Mouse (Mus musculus): ENCODE data around the gene Olfr196. TPM values are rescaled to one million over a fixed set of nuclear protein-coding genes. Genes with fewer than 3 reads are reported as not detected.

The Olfr196 gene
- polyA plus RNA-seq, 1 experiment, result not detected

GRCm38 (mm10) chr16:59130740-59131139 is 39.5 kb downstream of the Olfr196 start:
- no peak overlapping the region for H3K27ac ChIP-seq (ENCODE audit: control insufficient read depth, insufficient read depth, low read length)
- 90% methylated on average over 1 of the region's 1 CpGs for WGBS
- no peak for DNase-seq
- H3K36me3 ChIP-seq (ENCODE audit: control insufficient read depth, insufficient read depth, low read length), result no peaks in the 10 kb centered on the region
- no peaks in the 10 kb centered on the region for H3K27me3 ChIP-seq (ENCODE audit: control insufficient read depth, insufficient read depth, low read length)
- TF ChIP-seq POLR2A (IDR thresholded peaks at IDR 0.05; ENCODE audit: control insufficient read depth, extremely low read depth, insufficient read depth, low read length, poor library complexity) (no peak), CTCF (IDR thresholded peaks at IDR 0.05; ENCODE audit: borderline replicate concordance, control insufficient read depth, extremely low read depth, insufficient read depth, low read length, poor library complexity) (no peak)
- H3K4me1 ChIP-seq (replicated peaks; ENCODE audit: control insufficient read depth, insufficient read depth, low read length), result no peaks in the 10 kb centered on the region
- no peak overlapping the region for H3K4me3 ChIP-seq (ENCODE audit: control insufficient read depth, insufficient read depth, low read length)

GRCm38 (mm10) chr16:59120969-59121368 is 49.3 kb downstream of the Olfr196 start, which contains the start of gene Olfr194:
Olfr194 (minus strand) TSS chr16:59121069.
- Histone ChIP-seq H3K4me1 (replicated peaks; ENCODE audit: control insufficient read depth, insufficient read depth, low read length) (no peaks in the 10 kb centered on the region), H3K27ac (ENCODE audit: control insufficient read depth, insufficient read depth, low read length) (no peak within 1 kb of the TSS), H3K4me3 (ENCODE audit: control insufficient read depth, insufficient read depth, low read length) (no peak within 1 kb of the TSS), H3K36me3 (ENCODE audit: control insufficient read depth, insufficient read depth, low read length) (no peaks in the 10 kb centered on the region), H3K27me3 (ENCODE audit: control insufficient read depth, insufficient read depth, low read length) (no peaks in the 10 kb centered on the region)
- no peak for TF ChIP-seq CTCF (IDR thresholded peaks at IDR 0.05; ENCODE audit: borderline replicate concordance, control insufficient read depth, extremely low read depth, insufficient read depth, low read length, poor library complexity)
- TF ChIP-seq POLR2A (IDR thresholded peaks at IDR 0.05; ENCODE audit: control insufficient read depth, extremely low read depth, insufficient read depth, low read length, poor library complexity), result no peak
- DNase-seq, result no peak

Other genes with a start within 250 kb of the Olfr196 start
- not detected in 2 replicates for gene Olfr181, start 241.7 kb downstream of the Olfr196 start, polyA plus RNA-seq (2012; rRNA removed)
- not detected in 2 replicates for gene Olfr180, start 241.1 kb downstream of the Olfr196 start, polyA plus RNA-seq (2012; rRNA removed)
- gene Olfr183, start 175.1 kb downstream of the Olfr196 start, polyA plus RNA-seq (2012; rRNA removed), result not detected in 2 replicates
- not detected in 2 replicates for gene Olfr186, start 140.2 kb downstream of the Olfr196 start, polyA plus RNA-seq (2012; rRNA removed)
- not detected in 2 replicates for gene Olfr187, start 130.7 kb downstream of the Olfr196 start, polyA plus RNA-seq (2012; rRNA removed)
- gene Olfr190, start 92.4 kb downstream of the Olfr196 start, polyA plus RNA-seq (2012; rRNA removed), result not detected in 2 replicates
- gene Olfr191, start 80.6 kb downstream of the Olfr196 start, polyA plus RNA-seq (2012; rRNA removed), result not detected in 2 replicates
- not detected in 2 replicates for gene Olfr193, start 58.6 kb downstream of the Olfr196 start, polyA plus RNA-seq (2012; rRNA removed)
- not detected in 2 replicates for gene Olfr194, start 49.4 kb downstream of the Olfr196 start, polyA plus RNA-seq (2012; rRNA removed)
- gene Olfr195, start 23.4 kb downstream of the Olfr196 start, polyA plus RNA-seq (2012; rRNA removed), result not detected in 2 replicates
- gene Olfr198, start 33.1 kb upstream of the Olfr196 start, polyA plus RNA-seq (2012; rRNA removed), result not detected in 2 replicates
- gene Olfr199, start 49.3 kb upstream of the Olfr196 start, polyA plus RNA-seq (2012; rRNA removed), result not detected in 2 replicates
- gene Olfr201, start 102.2 kb upstream of the Olfr196 start, polyA plus RNA-seq (2012; rRNA removed), result not detected in 2 replicates
- gene Olfr202, start 116.3 kb upstream of the Olfr196 start, polyA plus RNA-seq (2012; rRNA removed), result not detected in 2 replicates
- gene Olfr203, start 128.4 kb upstream of the Olfr196 start, polyA plus RNA-seq (2012; rRNA removed), result not detected in 2 replicates
- not detected in 2 replicates for gene Olfr204, start 147.8 kb upstream of the Olfr196 start, polyA plus RNA-seq (2012; rRNA removed)
- not detected in 2 replicates for gene Olfr205, start 160.7 kb upstream of the Olfr196 start, polyA plus RNA-seq (2012; rRNA removed)
- gene Olfr206, start 178.8 kb upstream of the Olfr196 start, polyA plus RNA-seq (2012; rRNA removed), result not detected in 2 replicates
- gene Olfr209, start 193.5 kb upstream of the Olfr196 start, polyA plus RNA-seq (2012; rRNA removed), result not detected in 2 replicates
- gene Gabrr3, start 236.9 kb upstream of the Olfr196 start, polyA plus RNA-seq (2012; rRNA removed), result 0.03 TPM in 1 of 2 replicates, not detected in the other

All from thymus, adult 2 months (tissue).